8 mouse cellular contexts compared by ENCODE assay signal in the genomic region with DNA sequence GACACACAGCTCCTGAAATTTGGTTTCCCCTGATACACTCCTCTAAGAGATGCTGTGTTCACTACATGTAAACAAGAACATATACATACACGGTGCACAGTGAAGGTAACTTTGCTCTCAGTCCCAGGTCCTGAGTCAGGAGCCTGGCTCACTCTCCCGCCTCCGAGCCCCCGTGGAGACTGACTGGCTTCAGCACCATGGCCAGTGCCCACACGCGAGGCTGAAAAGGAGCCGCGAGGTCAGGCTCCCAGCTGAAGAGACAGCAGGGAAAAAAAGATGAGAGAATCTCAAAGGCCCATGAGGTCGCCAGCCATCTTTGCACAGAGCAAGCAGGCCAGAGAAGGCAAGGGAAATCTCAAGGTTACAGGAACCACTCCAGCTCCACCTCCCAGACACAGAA. TPM values are rescaled to one million over a fixed set of nuclear protein-coding genes. Genes with fewer than 3 reads are reported as not detected.
DNase-seq lines count a peak whose midpoint lies in the region; ATAC-seq lines count a peak whose summit lies in the region.
"Had no signal": no experiment of that assay in that cellular context is flagged by ENCODE, and none has a peak within 500 bp of the region (broad histone marks: within the 10 kb centered on the region; RNA-seq: fewer than 3 reads in every experiment).

No protein-coding gene starts in this region.

- H3K27ac ChIP-seq in embryonic facial prominence, embryonic 10.5 days (replicated peaks), result no peak overlapping the region
- H3K27ac ChIP-seq in neural tube, embryonic 11.5 days (ENCODE audit: low read depth, low read length), result no peak overlapping the region
- H3K27ac ChIP-seq: hindbrain, embryonic 13.5 days had no signal

- H3K9me3 ChIP-seq in embryonic facial prominence, embryonic 10.5 days, result no peaks in the 10 kb centered on the region
- no peaks in the 10 kb centered on the region for H3K9me3 ChIP-seq in neural tube, embryonic 11.5 days (ENCODE audit: control insufficient read depth, low read length)
- H3K9me3 ChIP-seq: hindbrain, embryonic 13.5 days had no signal

- no peaks in the 10 kb centered on the region for H3K4me1 ChIP-seq in embryonic facial prominence, embryonic 10.5 days
- H3K4me1 ChIP-seq in neural tube, embryonic 11.5 days (ENCODE audit: control insufficient read depth, insufficient read depth, low read length), result no peaks in the 10 kb centered on the region

- peak; percentile 61 for DNase-seq in lung, postnatal 10 days
- no peak for DNase-seq in lung, postnatal 25 days (ENCODE audit: low spot score)
- DNase-seq in adrenal gland, adult 2 months, result peak; percentile 53
- peak; percentile 79 for DNase-seq in embryonic facial prominence, embryonic 10.5 days (ENCODE audit: low spot score)
- DNase-seq in neural tube, embryonic 11.5 days (ENCODE audit: low spot score), result peak; percentile 60
- no peak for DNase-seq in left cerebral cortex, adult 8-10 months (ENCODE audit: low spot score in 2 of 2)
- DNase-seq in frontal cortex, postnatal 25 days (ENCODE audit: low spot score in 2 of 2), result no peak

- H3K4me3 ChIP-seq in embryonic facial prominence, embryonic 10.5 days, result no peak overlapping the region
- no peak overlapping the region for H3K4me3 ChIP-seq in neural tube, embryonic 11.5 days (ENCODE audit: low read depth, low read length)
- H3K4me3 ChIP-seq: hindbrain, embryonic 13.5 days had no signal

- H3K27me3 ChIP-seq in embryonic facial prominence, embryonic 10.5 days (replicated peaks; ENCODE audit: low read depth, poor library complexity, severe bottlenecking), result peaks cover 26% of the 10 kb centered on the region
- H3K27me3 ChIP-seq in neural tube, embryonic 11.5 days (ENCODE audit: control insufficient read depth, insufficient read depth, low read length), result no peaks in the 10 kb centered on the region

- no peaks in the 10 kb centered on the region for H3K36me3 ChIP-seq in embryonic facial prominence, embryonic 10.5 days (replicated peaks)
- H3K36me3 ChIP-seq in neural tube, embryonic 11.5 days (ENCODE audit: control insufficient read depth, insufficient read depth, low read length), result no peaks in the 10 kb centered on the region
- H3K36me3 ChIP-seq: hindbrain, embryonic 13.5 days had no signal

- WGBS in embryonic facial prominence, embryonic 10.5 days, result 8% methylated on average over 9 of the region's 9 CpGs
- WGBS in neural tube, embryonic 11.5 days, result 6% methylated on average over 9 of the region's 9 CpGs

- H3K4me2 ChIP-seq in neural tube, embryonic 11.5 days (ENCODE audit: low read depth), result no peak overlapping the region
- H3K4me2 ChIP-seq: hindbrain, embryonic 13.5 days had no signal

- H3K9ac ChIP-seq in neural tube, embryonic 11.5 days (ENCODE audit: low read length), result no peak overlapping the region
- H3K9ac ChIP-seq: hindbrain, embryonic 13.5 days had no signal

- no peak for ATAC-seq in neural tube, embryonic 11.5 days (ENCODE audit: insufficient read depth, low FRiP score, low TSS enrichment)

RNA-seq across cellular contexts. Expression of gene 3100002H09Rik, which starts 22.7 kb away (rescaled TPM):
- total RNA-seq in adrenal gland, adult 2 months (2021), result not detected
- polyA plus RNA-seq in adrenal gland, adult 2 months (2012; rRNA removed), result not detected in 2 replicates
- polyA plus RNA-seq in embryonic facial prominence, embryonic 10.5 days (2016; fragmentation: Nextera tagmentation; extraction: Ambion mirVana), result 0.24 TPM in 1 of 2 replicates, not detected in the other
- polyA plus RNA-seq in neural tube, embryonic 11.5 days (2014; fragmentation: Nextera tagmentation; extraction: Ambion mirVana), result 0.54 and 0.57 TPM in 2 replicates
- total RNA-seq in left cerebral cortex, adult 8-10 months (2022), result under 1 TPM in 3 of 4 experiments, not detected in 1; 0.53 to 0.74 (median 0.57) TPM
- polyA plus RNA-seq: hindbrain, embryonic 13.5 days had no signal

RNA-seq across cellular contexts. Expression of gene Pou3f1, which starts 23.3 kb away (rescaled TPM):
- under 1 TPM in 1 of 2 experiments, not detected in 1; 0.10 TPM for total RNA-seq in adrenal gland, adult 2 months (2021)
- polyA plus RNA-seq in adrenal gland, adult 2 months (2012; rRNA removed), result 0.15 and 0.26 TPM in 2 replicates
- polyA plus RNA-seq in embryonic facial prominence, embryonic 10.5 days (2016; fragmentation: Nextera tagmentation; extraction: Ambion mirVana), result 1.7 and 2.5 TPM in 2 replicates
- polyA plus RNA-seq in neural tube, embryonic 11.5 days (2014; fragmentation: Nextera tagmentation; extraction: Ambion mirVana), result 17.0 and 17.1 TPM in 2 replicates
- total RNA-seq in left cerebral cortex, adult 8-10 months (2022), result 10 to 100 TPM; 15.9 to 20.5 (median 18.3) TPM

Comparison
In these comparisons a context has a peak if more than half of its experiments do, and no peak if none do; other contexts are left out.
1. DNase-seq: peak in lung, postnatal 10 days (single experiment), adrenal gland, adult 2 months (single experiment), embryonic facial prominence, embryonic 10.5 days (single experiment) and neural tube, embryonic 11.5 days (single experiment); none in lung, postnatal 25 days (single experiment), left cerebral cortex, adult 8-10 months (0 of 2) and frontal cortex, postnatal 25 days (0 of 2).